24 mouse cellular contexts compared by ENCODE assay signal in the genomic region with DNA sequence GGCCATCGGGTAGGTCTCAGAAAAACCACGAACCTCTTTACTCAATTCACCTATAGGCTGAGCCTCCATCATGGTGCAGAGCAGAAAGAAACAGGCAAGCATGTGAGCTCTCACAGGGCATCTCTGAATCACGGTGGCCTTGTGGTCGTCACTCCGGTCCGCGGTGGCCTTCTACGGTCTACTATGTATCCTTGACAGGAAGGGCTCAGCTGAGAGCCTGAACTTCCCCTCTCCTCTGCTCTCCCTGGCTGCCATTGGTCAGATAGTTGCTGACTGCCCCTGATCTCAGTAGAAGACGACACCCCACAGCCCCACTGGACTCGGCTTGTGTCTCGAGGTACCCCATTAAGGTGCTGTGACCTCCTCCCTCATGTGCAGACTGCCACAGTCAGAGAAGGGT. TPM values are rescaled to one million over a fixed set of nuclear protein-coding genes. Genes with fewer than 3 reads are reported as not detected.
DNase-seq lines count a peak whose midpoint lies in the region; TF ChIP-seq lines count a peak whose summit lies in the region.
"Had no signal": no experiment of that assay in that cellular context is flagged by ENCODE, and none has a peak within 500 bp of the region (broad histone marks: within the 10 kb centered on the region; RNA-seq: fewer than 3 reads in every experiment).

No protein-coding gene starts in this region.

- H3K4me3 ChIP-seq in lung, adult 2 months (replicated peaks; ENCODE audit: extremely low read depth, low read depth, low read length) = no peak overlapping the region
- H3K4me3 ChIP-seq: embryonic facial prominence, embryonic 10.5 days; embryonic facial prominence, embryonic 13.5 days; erythroblast, embryonic 14.5 days; forebrain, embryonic 12.5 days; forebrain, embryonic 15.5 days; heart, adult 2 months; hindbrain, embryonic 12.5 days; hindbrain, embryonic 15.5 days had no signal

- TF ChIP-seq CTCF in lung, adult 2 months (IDR thresholded peaks at IDR 0.05; ENCODE audit: insufficient read depth, low read length) = no peak

- peaks cover 7% of the 10 kb centered on the region for H3K4me1 ChIP-seq in lung, adult 2 months (ENCODE audit: control insufficient read depth, insufficient read depth, low read length)
- H3K4me1 ChIP-seq: embryonic facial prominence, embryonic 10.5 days; embryonic facial prominence, embryonic 13.5 days; forebrain, embryonic 12.5 days; forebrain, embryonic 15.5 days; hindbrain, embryonic 12.5 days; hindbrain, embryonic 15.5 days had no signal

- 86% methylated on average over 11 of the region's 11 CpGs for WGBS in lung, adult 2 months

- TF ChIP-seq POLR2A in lung, adult 2 months (IDR thresholded peaks at IDR 0.05; ENCODE audit: borderline replicate concordance, extremely low read depth, low read depth, low read length) = no peak

- peak; percentile 21 to 86 for DNase-seq in adrenal gland, adult (ENCODE audit: inconsistent age in 2 of 2, low spot score in 1 of 2)
- DNase-seq in adrenal gland, adult 8-10 months = peak; percentile 56
- DNase-seq in adrenal gland, postnatal 25 days = peak; percentile 37
- no peak for DNase-seq in lung, adult 2 months
- DNase-seq in lung, postnatal 14 days = no peak
- DNase-seq in layer of hippocampus, postnatal 14 days (ENCODE audit: low spot score in 2 of 2) = no peak
- DNase-seq: B cell, adult 2 months; cerebellum, adult 11 months; cerebellum, adult 2 months; cerebellum, adult 9-11 months; cerebellum, postnatal 25 days; embryo, embryonic 11 days; gastrocnemius, postnatal 25 days; heart, adult 2 months had no signal

RNA-seq across cellular contexts. Expression of a gene that starts 44.2 kb away (rescaled TPM):
- total RNA-seq in adrenal gland, adult 8-10 months (2022) = 1 to 10 TPM in 2 of 4 experiments, under 1 TPM in 2; 0.86 to 1.7 (median 1.3) TPM
- 0.29 and 1.2 TPM in 2 replicates for total RNA-seq in adrenal gland, postnatal 25 days (2021)
- 20.2 and 25.2 TPM in 2 replicates for polyA plus RNA-seq in lung, adult 2 months (2012; rRNA removed)
- 10 to 100 TPM; 28.2 to 28.5 TPM for total RNA-seq in layer of hippocampus, postnatal 14 days (2021)
- total RNA-seq: gastrocnemius, adult 8-10 months; gastrocnemius, postnatal 25 days had no signal
- polyA plus RNA-seq: erythroblast, embryonic 14.5 days; G1E; Patski had no signal

Comparison
In these comparisons a context has a peak if more than half of its experiments do, and no peak if none do; other contexts are left out.
1. DNase-seq: peak in adrenal gland, adult (2 of 2), adrenal gland, adult 8-10 months (single experiment) and adrenal gland, postnatal 25 days (single experiment); none in lung, adult 2 months (single experiment), lung, postnatal 14 days (single experiment) and layer of hippocampus, postnatal 14 days (0 of 2).
2. RNA of a gene that starts 44.2 kb away (total RNA-seq): 28.2 to 28.5 TPM in layer of hippocampus, postnatal 14 days; 0.86 to 1.7 TPM in adrenal gland, adult 8-10 months and 0.29 to 1.2 TPM in adrenal gland, postnatal 25 days; every median in the first group is over 10 times any median in the second.